Mouse (Mus musculus): ENCODE data around the gene Zfp119b. TPM values are rescaled to one million over a fixed set of nuclear protein-coding genes. Genes with fewer than 3 reads are reported as not detected.

Zfp119b gene
- total RNA-seq (2023) = 1 to 10 TPM; 5.8 to 7.4 TPM

DNA sequence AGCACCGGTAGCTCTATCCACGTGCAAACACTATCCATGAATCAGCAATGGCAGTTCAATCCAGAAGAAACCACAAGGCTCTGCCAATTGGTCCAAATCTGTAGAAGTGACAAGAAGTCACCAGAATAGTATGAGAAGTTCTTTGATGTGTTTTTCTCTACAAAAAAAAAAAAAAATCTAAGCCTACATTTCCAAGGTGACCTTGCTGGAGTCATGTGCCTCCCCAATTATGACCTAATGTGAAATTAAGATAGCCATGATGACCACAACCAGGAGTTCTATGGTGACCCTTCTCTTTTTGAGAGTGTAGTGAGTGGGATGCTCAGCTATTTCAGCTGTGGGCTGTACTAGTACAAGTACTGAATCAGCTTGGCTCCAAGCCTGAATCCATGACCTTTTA lies at the start of gene Zfp119b:
TSS of gene Zfp119b (minus strand) at position 101 of the 400 bp plus-strand sequence.

DNA sequence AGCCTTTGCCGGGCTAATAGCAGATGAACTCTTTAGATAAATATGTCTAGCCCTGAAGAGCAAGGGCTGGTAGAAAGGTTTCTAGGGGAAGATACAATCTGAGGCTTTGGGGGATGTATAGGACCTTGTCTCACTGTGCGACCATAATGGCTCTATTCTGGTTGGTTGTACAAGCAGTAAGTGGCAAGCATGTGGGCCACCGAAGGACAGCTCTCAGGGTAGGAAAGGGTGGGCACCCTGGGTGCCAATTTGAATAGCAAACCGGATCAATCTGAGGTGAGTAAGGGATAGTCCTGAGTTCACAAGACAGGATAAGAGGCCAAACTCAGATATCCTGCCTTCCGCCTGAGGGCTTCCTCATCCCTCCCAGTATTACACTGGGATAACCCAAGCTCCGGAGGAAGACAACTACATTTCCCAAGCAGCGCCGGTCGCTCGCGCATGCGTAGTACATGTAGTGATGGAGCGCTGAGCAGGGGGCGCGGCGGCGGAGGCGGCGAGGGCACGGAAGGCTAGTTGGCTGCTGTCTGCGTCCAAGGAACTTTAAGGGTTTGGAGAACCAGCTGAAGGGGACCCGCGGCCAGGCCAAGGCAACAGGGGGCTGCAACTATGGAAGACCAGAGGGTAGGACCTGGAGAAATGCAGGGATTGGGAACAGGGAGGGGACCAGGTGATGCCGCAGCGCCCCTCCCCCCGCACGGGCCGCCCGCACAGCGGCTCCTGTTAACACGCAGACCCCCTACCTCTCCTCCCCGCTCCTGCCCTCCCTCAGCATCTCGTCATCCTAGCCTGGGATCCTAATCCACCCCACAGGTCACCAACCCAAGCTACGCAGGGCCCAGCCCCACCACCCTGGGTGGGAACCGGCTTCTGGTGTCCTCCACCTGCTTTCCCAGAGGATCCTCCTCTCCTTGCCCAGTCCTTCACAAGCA lies 37.0 kb upstream of the Zfp119b start, which contains the start of gene Fsd1:
TSS of gene Fsd1 (plus strand) at position 480 of the 932 bp plus-strand sequence.

DNA sequence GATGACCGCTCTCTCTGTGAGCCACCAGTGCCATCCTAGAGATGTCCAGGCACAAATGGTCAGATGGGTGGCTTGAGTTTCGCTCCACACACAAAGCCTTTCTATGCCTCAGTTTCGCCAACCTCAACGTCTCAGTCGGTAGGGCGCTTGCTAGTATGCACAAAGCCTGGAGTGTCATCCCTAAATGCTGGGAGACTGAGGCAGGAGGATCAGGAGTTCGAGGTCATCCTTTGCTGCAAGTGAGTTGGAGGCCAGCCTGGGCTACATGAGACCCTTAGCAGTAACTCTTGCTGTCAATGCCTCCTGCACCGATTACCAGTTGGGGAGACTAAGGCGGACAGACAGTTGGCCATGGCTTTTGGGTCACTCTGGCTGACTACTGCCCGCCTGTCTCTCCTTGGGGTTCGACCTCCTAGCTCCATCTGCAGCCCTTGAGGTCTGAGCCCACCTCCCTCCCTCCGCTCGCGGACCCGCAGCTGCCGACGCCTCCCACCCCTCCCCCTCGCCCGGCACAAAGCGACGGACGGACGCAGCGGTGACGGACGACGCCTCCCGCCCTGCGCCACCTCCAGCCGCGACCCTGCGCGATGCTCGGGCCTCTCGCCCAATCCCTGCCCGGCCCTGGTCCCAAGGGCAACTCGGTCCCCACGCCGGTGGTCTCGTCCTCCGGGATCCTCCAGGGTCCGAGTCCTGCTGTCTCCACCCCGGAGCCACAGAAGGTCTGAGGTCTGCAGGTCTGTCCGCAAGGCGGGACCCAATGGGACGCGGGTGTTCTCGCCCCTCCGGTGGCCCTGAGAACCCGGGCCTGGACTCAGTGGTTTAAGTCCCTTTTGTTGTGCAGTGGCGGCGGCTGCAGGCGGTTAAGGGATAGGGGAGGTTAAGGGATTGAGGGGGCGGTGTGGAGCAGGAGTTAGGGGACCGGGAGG lies 20.9 kb upstream of the Zfp119b start, which contains the start of gene Shd:
TSS of gene Shd (plus strand) at position 502 of the 926 bp plus-strand sequence.

GRCm38 (mm10) chr17:55958918-55959728 lies 9.8 kb upstream of the Zfp119b start, which contains the start of gene Yju2:
Gene Yju2 (plus strand): TSS chr17:55959099.

GRCm38 (mm10) chr17:55952447-55953027 lies 3.2 kb upstream of the Zfp119b start, which contains the start of gene Ebi3:
Gene Ebi3 (plus strand): TSS chr17:55952640.

Other genes with a start within 250 kb of the Zfp119b start
- 10 to 100 TPM; 37.8 to 38.2 TPM for gene Pot1b, start 236.9 kb downstream of the Zfp119b start, total RNA-seq (2023)
- gene Adgre4, start 199.5 kb downstream of the Zfp119b start, total RNA-seq (2023) = 1 to 10 TPM in 1 of 2 experiments, under 1 TPM in 1; 0.47 to 1.6 TPM
- gene Zfp119a, start 70.6 kb downstream of the Zfp119b start, total RNA-seq (2023) = 10 to 100 TPM; 10.6 to 15.7 TPM
- gene Zfp959, start 57.4 kb downstream of the Zfp119b start, total RNA-seq (2023) = 10 to 100 TPM; 22.5 to 26.0 TPM
- gene Ebi3, start 3.1 kb upstream of the Zfp119b start, total RNA-seq (2023) = 10 to 100 TPM; 14.8 to 16.0 TPM
- 10 to 100 TPM; 50.3 to 58.0 TPM for gene Yju2, start 9.6 kb upstream of the Zfp119b start, total RNA-seq (2023)
- 1 to 10 TPM; 1.6 to 5.1 TPM for gene Shd, start 21.0 kb upstream of the Zfp119b start, total RNA-seq (2023)
- gene Fsd1, start 37.0 kb upstream of the Zfp119b start, total RNA-seq (2023) = not detected
- under 1 TPM; 0.44 to 0.50 TPM for gene Stap2, start 56.1 kb upstream of the Zfp119b start, total RNA-seq (2023)
- gene Mpnd, start 56.2 kb upstream of the Zfp119b start, total RNA-seq (2023) = 10 to 100 TPM; 62.8 to 82.7 TPM
- gene Sh3gl1, start 87.1 kb upstream of the Zfp119b start, total RNA-seq (2023) = 100 to 1,000 TPM in 1 of 2 experiments, 10 to 100 TPM in 1; 90.7 to 101 TPM
- gene Chaf1a, start 90.9 kb upstream of the Zfp119b start, total RNA-seq (2023) = 1 to 10 TPM; 2.9 to 3.3 TPM
- 10 to 100 TPM; 55.0 to 65.0 TPM for gene Ubxn6, start 125.5 kb upstream of the Zfp119b start, total RNA-seq (2023)
- 100 to 1,000 TPM; 121 to 127 TPM for gene Hdgfl2, start 130.1 kb upstream of the Zfp119b start, total RNA-seq (2023)
- not detected for gene Plin4, start 160.3 kb upstream of the Zfp119b start, total RNA-seq (2023)
- not detected for gene Plin5, start 168.1 kb upstream of the Zfp119b start, total RNA-seq (2023)
- gene Lrg1, start 172.5 kb upstream of the Zfp119b start, total RNA-seq (2023) = not detected
- under 1 TPM; 0.87 to 0.92 TPM for gene Sema6b, start 190.8 kb upstream of the Zfp119b start, total RNA-seq (2023)
- under 1 TPM; 0.33 to 0.46 TPM for gene Tnfaip8l1, start 213.0 kb upstream of the Zfp119b start, total RNA-seq (2023)
- gene Mydgf, start 234.4 kb upstream of the Zfp119b start, total RNA-seq (2023) = 10 to 100 TPM; 45.9 to 46.6 TPM